Mouse (Mus musculus) hindbrain, embryonic 10.5 days (tissue): ENCODE measurements around the gene Rreb1. TPM values are rescaled to one million over a fixed set of nuclear protein-coding genes. Genes with fewer than 3 reads are reported as not detected.

Experiments
- DNase-seq: peaks from one replicate; pipeline ENCODE4 v3.0.0-alpha.2; 2017; ENCODE audit warnings: low spot score
- H3K27ac ChIP-seq: fragments of 300-500 bp; sonication (generic); 2 replicates; pipeline ENCODE4 v1.5.1; 2016; ENCODE audit warnings: mild to moderate bottlenecking, moderate library complexity
- H3K27me3 ChIP-seq: fragments of 300-500 bp; sonication (generic); 2 replicates; pipeline ENCODE4 v1.6.1; 2016; ENCODE audit warnings: mild to moderate bottlenecking; ENCODE audit not compliant: poor library complexity, insufficient read depth, severe bottlenecking
- H3K36me3 ChIP-seq: fragments of 300-500 bp; sonication (generic); 2 replicates; pipeline ENCODE4 v1.6.1; 2016; ENCODE audit warnings: mild to moderate bottlenecking, moderate library complexity
- H3K4me1 ChIP-seq: fragments of 300-500 bp; sonication (generic); replicated peaks from 2 replicates; pipeline ENCODE4 v1.6.1; 2016; ENCODE audit warnings: mild to moderate bottlenecking
- H3K4me3 ChIP-seq: fragments of 300-500 bp; sonication (generic); 2 replicates; pipeline ENCODE4 v1.5.1; 2016; ENCODE audit warnings: mild to moderate bottlenecking, moderate library complexity
- H3K9me3 ChIP-seq: fragments of 300-500 bp; sonication (generic); 2 replicates; pipeline ENCODE4 v1.6.1; 2016; ENCODE audit warnings: mild to moderate bottlenecking, moderate library complexity
- WGBS: fragments of 180-500 bp; shearing (Covaris S2); methylation state at CpG from one replicate; pipeline ENCODE4 v1.1.7; 2016; 5-methylcytosine and 5-hydroxymethylcytosine counted together
- polyA plus RNA-seq: library from polyadenylated mRNA; unstranded; fragments of >200 nt; fragmentation: Nextera tagmentation; extraction: Ambion mirVana; gene quantifications from 2 replicates; pipeline ENCODE4 v1.2.1, GENCODE M21; 2016

The Rreb1 gene
- polyA plus RNA-seq, 1 experiment from 2014 or later = 7.7 TPM

GRCm38 (mm10) chr13:37904436-37904835 is 126.2 kb downstream of the Rreb1 start:
- no peaks in the 10 kb centered on the region for H3K9me3 ChIP-seq
- H3K4me3 ChIP-seq = no peak overlapping the region
- H3K4me1 ChIP-seq = no peaks in the 10 kb centered on the region
- WGBS = 94% methylated on average over 6 of the region's 6 CpGs
- H3K27ac ChIP-seq = no peak overlapping the region
- peaks cover 33% of the 10 kb centered on the region for H3K36me3 ChIP-seq
- DNase-seq = no peak
- H3K27me3 ChIP-seq = no peaks in the 10 kb centered on the region

DNA sequence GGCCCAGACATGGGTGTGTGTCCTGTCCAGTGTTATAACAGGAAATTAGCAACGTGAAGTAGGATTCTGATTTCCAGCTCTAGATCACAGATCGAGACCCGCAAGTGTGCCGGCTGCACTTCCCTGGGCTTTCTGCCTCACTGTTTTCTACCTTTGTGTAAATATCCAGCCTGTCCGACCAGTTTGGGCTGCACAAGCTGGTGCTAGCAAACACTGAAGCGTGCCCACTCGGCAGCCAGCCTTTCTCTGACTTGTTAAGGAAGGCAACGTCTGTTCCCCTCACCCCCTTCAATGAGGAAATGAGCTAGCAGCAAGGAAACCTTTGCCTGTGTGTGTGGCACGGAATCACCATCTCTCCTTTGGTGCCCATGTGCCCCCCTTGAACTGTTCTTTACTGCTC is 129.9 kb downstream of the Rreb1 start:
- 81% methylated on average over 9 of the region's 9 CpGs for WGBS
- no peak for DNase-seq

DNA sequence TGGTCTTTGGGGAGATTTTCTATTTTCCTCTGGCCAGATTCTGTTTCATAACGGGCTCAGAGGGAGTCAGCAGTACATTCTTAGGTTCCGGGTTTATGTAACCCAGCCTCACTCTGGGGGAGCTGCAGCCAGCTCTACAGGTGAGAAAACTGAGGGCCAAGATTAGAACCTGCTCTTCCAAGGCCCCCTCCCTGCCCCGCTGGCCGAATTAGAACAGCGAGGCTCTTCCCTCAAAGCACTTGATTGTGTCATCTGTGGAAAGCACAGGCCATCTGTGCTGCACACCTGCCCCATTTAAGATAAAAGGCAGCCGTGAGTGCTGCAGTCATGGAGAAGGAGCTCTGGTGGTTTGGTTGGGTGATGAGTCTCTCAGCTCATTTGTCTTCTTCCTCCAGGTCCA is 130.3 kb downstream of the Rreb1 start:
- H3K9me3 ChIP-seq = no peaks in the 10 kb centered on the region

More for the DNA sequence above, 129.9 kb downstream of the Rreb1 start:
- Histone ChIP-seq H3K9me3 (no peaks in the 10 kb centered on the region), H3K4me1 (peaks cover 8% of the 10 kb centered on the region), H3K27me3 (no peaks in the 10 kb centered on the region), H3K36me3 (peaks cover 34% of the 10 kb centered on the region), H3K4me3 (no peak overlapping the region), H3K27ac (no peak overlapping the region)

DNA sequence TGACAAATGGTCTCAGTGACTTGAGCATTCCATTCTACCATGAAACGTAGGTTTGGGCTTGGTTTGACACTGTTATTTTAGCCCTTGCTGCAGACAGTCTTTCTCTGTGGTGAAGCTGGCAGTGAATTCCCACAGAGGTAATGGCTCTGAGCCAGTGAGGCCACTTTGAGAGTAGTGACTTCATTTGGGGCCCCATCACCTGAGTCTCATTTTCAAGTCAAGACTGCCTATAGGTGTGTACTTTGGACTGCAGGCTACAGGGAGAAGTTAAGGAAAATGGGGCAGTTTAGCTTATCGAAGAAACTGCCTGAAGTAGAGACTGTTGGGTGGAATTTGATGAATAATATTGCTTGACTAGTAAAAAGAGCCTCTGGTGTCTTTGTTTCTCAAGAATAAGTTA is 131.0 kb downstream of the Rreb1 start:
- no peak for DNase-seq
- no peaks in the 10 kb centered on the region for H3K9me3 ChIP-seq
- no peak overlapping the region for H3K4me3 ChIP-seq
- no peaks in the 10 kb centered on the region for H3K27me3 ChIP-seq
- peaks cover 17% of the 10 kb centered on the region for H3K4me1 ChIP-seq
- no peak overlapping the region for H3K27ac ChIP-seq
- H3K36me3 ChIP-seq = peaks cover 34% of the 10 kb centered on the region
- 84% methylated on average over 2 of the region's 2 CpGs for WGBS

More for the DNA sequence above, 130.3 kb downstream of the Rreb1 start:
- peaks cover 34% of the 10 kb centered on the region for H3K36me3 ChIP-seq
- DNase-seq = no peak
- H3K27me3 ChIP-seq = no peaks in the 10 kb centered on the region
- WGBS = 86% methylated on average over 6 of the region's 6 CpGs
- peaks cover 12% of the 10 kb centered on the region for H3K4me1 ChIP-seq
- no peak overlapping the region for H3K27ac ChIP-seq
- H3K4me3 ChIP-seq = no peak overlapping the region

DNA sequence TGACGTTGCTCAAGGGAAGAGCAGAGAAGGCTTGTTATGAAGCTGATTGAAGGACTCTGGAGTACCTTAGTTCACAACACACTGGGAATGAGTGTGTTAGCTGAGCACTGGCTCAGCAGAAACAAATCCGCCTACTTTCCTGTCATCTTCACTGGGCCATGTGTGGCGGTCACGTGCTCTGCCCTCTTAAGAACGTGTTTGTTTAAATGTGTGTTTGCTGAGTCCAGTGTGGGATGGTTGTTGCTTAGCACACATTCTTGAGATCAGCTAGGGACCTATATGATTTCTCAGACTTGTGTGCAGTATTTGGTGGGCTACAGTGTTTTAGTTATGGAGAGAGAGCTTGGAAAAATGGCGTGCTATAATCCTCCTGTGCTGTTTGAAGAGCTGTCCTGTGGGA is 133.8 kb downstream of the Rreb1 start:
- no peak overlapping the region for H3K27ac ChIP-seq
- 84% methylated on average over 6 of the region's 6 CpGs for WGBS
- no peaks in the 10 kb centered on the region for H3K9me3 ChIP-seq

DNA sequence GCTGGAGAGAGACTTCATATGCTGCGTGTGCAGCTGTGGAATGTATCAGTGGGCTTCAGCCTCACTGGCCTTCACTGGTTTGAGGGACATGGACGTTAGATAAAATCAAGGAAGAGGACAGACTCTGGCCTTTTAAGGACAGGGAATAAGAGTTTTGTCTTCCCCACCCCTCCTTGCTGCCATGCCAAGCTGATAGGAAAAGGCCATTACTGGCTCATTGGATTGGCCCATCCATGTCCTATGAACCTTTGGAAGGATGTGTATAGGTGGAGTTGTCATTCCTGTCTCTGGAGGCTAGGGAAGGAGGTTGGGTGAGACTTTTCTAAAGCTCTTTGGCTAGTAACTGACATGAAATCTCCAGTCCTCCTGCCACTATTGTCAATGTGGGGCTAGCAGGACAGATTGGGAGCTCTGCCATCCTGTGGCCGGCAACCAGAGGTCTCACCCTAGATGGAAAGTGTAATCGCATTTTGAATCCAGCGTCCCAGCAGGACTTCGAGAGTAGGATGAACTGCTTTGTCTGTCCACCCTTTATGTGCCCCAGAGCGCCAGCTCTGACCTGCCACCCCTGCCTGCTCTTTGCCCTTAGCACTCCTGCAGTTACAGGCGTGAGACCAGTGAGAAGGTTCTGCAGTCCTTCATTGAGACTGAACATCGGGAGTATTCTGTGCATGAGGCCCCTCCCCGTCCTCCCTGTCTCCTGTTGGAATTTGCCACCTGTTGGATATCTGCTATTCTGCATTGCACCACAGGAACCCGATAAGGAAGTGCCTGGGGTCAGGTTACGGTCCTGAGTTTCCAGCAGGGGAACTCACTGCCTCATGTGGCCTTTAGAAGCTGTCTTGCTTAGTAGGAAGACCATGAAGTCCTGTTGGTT is 134.6 kb downstream of the Rreb1 start:
- Histone ChIP-seq H3K4me3 (no peak overlapping the region), H3K36me3 (peaks cover 50% of the 10 kb centered on the region)
- 43% methylated on average over 12 of the region's 12 CpGs for WGBS

More for the DNA sequence above, 133.8 kb downstream of the Rreb1 start:
- Histone ChIP-seq H3K36me3 (peaks cover 44% of the 10 kb centered on the region), H3K27me3 (no peaks in the 10 kb centered on the region), H3K4me3 (no peak overlapping the region), H3K4me1 (peaks cover 19% of the 10 kb centered on the region)
- no peak for DNase-seq

GRCm38 (mm10) chr13:37913963-37914362 is 135.8 kb downstream of the Rreb1 start:
- no peak for DNase-seq
- Histone ChIP-seq H3K9me3 (no peaks in the 10 kb centered on the region), H3K4me1 (peaks cover 19% of the 10 kb centered on the region), H3K27ac (no peak overlapping the region), H3K36me3 (peaks cover 51% of the 10 kb centered on the region), H3K27me3 (no peaks in the 10 kb centered on the region), H3K4me3 (no peak overlapping the region)
- 68% methylated on average over 3 of the region's 3 CpGs for WGBS

More for the DNA sequence above, 134.6 kb downstream of the Rreb1 start:
- no peaks in the 10 kb centered on the region for H3K9me3 ChIP-seq
- H3K27me3 ChIP-seq = no peaks in the 10 kb centered on the region
- H3K4me1 ChIP-seq = peaks cover 19% of the 10 kb centered on the region
- no peak for DNase-seq
- H3K27ac ChIP-seq = no peak overlapping the region

DNA sequence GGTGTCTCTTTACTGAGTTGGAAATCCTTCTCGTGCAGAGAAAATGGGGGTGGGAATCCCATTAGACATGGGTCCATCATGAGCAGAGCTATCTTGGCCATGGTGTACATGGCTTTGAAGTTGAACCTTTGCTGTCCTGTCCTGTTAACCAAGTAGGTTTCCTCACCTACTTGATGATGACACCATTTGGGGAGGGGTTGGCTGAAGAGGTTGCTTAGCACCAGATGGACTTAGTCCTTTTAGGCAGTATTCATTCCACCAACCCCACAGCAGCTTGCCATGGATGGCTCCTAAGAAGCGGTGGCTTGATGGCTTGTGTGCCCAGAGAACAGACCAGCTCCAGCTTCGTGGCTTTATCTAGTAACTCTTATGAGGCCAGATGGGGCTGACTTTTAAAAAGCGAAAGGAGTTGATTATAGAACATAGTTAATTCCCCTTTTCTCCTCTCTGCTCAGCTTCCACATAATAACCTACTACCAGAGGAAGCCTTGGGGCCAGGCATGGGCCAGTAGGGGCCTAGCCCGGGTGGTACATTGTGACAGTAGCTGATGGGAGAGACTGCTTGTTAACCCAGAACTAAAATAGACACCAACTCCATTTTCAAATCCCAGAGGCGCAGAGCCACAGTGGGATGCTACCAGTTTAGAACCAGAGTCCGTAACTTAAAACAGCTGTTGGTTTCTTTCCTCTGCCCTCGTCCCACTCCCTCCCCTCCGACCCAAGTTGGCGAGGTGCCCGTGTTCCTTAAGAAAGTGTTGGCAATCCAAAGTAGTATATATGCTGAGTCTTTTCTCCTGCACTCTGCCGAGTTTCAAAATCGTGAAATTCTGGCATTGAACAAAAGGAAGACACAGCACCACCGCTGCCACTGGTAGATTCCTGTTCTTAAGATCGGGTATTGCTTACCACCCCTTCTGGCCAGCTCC is 140.4 kb downstream of the Rreb1 start:
- Histone ChIP-seq H3K4me3 (no peak overlapping the region), H3K36me3 (peaks cover 37% of the 10 kb centered on the region), H3K27me3 (no peaks in the 10 kb centered on the region), H3K4me1 (peaks cover 16% of the 10 kb centered on the region), H3K9me3 (no peaks in the 10 kb centered on the region), H3K27ac (no peak overlapping the region)
- DNase-seq = no peak
- WGBS = 90% methylated on average over 15 of the region's 15 CpGs

DNA sequence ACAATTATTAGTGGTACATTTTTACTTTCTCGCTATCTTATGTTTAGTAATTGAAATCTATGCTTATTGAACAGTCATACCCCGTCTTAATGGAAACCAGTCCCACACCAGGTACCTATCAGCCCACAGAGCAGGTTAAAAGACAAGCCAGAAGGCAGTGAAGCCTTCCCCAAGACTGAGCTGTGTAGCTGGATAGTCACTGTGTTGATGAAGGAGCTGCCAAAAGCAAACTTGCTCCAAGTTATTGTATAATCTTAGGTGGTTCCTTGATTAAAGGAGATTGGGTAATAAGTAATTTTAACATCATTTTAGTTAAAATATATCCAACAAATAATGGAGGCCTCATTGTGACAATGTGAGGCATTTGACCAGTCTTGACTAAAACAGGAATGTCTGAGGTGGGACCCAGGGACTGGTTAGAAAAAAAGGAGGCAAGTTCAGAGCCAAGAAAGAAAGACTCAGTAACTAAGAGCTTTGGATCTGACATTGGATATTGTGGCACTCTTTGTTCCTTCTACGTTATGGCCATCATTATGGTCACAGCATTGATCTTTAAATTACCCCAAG is 141.6 kb downstream of the Rreb1 start:
- Histone ChIP-seq H3K27me3 (no peaks in the 10 kb centered on the region), H3K27ac (no peak overlapping the region), H3K4me1 (peaks cover 10% of the 10 kb centered on the region), H3K9me3 (no peaks in the 10 kb centered on the region), H3K36me3 (peaks cover 37% of the 10 kb centered on the region), H3K4me3 (no peak overlapping the region)
- 87% methylated on average over 3 of the region's 3 CpGs for WGBS
- DNase-seq = no peak

- peaks cover 36% of the 10 kb centered on the region for H3K36me3 ChIP-seq
- peaks cover 10% of the 10 kb centered on the region for H3K4me1 ChIP-seq
- no peaks in the 10 kb centered on the region for H3K9me3 ChIP-seq
- no peaks in the 10 kb centered on the region for H3K27me3 ChIP-seq
- 42% methylated on average over 2 of the region's 2 CpGs for WGBS
- H3K27ac ChIP-seq = no peak overlapping the region
- DNase-seq = no peak
- no peak overlapping the region for H3K4me3 ChIP-seq
Measured at GRCm38 (mm10) chr13:37920727-37921126, 142.5 kb downstream of the Rreb1 start.

- Histone ChIP-seq H3K36me3 (peaks cover 14% of the 10 kb centered on the region), H3K27me3 (no peaks in the 10 kb centered on the region), H3K4me3 (no peak overlapping the region), H3K4me1 (peaks cover 10% of the 10 kb centered on the region), H3K9me3 (no peaks in the 10 kb centered on the region), H3K27ac (no peak overlapping the region)
- DNase-seq = no peak
- WGBS = 88% methylated on average over 4 of the region's 4 CpGs
Measured at GRCm38 (mm10) chr13:37923091-37923490, 144.9 kb downstream of the Rreb1 start.

DNA sequence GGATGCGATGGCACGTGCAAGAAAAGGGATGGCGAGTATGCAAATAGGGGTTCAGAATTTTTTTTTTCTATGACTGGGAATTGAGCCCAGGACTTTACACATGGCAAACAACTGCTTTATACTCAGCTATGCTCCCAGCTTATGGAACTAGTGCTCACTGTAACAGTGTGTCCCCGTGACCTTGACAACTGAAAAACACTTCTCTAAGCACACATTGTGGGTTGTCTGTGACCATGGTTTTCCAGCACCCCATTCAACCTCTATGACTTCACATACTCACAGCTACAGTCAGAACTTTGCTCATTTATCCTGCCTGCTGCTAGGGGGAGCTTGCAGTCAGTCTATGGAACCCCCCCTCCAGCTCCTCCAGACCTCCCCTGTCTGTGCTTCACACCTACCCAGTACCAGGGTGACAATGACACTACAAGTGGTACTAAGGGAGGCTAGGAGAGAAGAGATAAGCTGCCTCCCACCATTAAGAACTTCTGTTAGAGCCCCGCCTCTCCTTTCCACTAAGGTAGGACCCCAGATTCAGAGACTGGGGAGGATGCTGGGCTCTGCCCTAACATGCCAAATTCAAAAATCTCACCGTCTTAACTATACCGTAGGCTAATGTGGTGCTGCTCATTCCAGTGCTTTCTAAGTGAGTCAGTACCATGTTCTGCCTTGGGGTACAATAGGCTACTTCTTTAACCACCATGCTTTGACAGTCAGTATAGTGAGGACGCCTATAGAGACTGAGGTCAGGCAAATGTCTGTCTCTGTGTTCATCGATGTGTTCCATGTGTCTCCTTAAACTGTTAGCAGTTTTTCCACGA is 145.7 kb downstream of the Rreb1 start:
- peaks cover 10% of the 10 kb centered on the region for H3K4me1 ChIP-seq
- no peak overlapping the region for H3K4me3 ChIP-seq
- H3K36me3 ChIP-seq = peaks cover 11% of the 10 kb centered on the region
- 90% methylated on average over 10 of the region's 10 CpGs for WGBS
- no peaks in the 10 kb centered on the region for H3K27me3 ChIP-seq
- no peak for DNase-seq
- no peak overlapping the region for H3K27ac ChIP-seq
- no peaks in the 10 kb centered on the region for H3K9me3 ChIP-seq
